Mouse (Mus musculus): ENCODE data around the gene Hoxc6. TPM values are rescaled to one million over a fixed set of nuclear protein-coding genes. Genes with fewer than 3 reads are reported as not detected.

The Hoxc6 gene
- total RNA-seq, 2 experiments from 2014 or later = 0.25 TPM; not detected in 1

Small RNA genes within 50 kb of the gene (microRNA-seq; reads per million reads assigned to microRNA genes)
- gene Mir196a-2 (ENCODE audit: borderline number of aligned reads in 2 of 2) = 0 to 0.67 reads per million in 2 experiments
- 2.2 to 9.4 reads per million in 2 experiments for gene Mir615 (ENCODE audit: borderline number of aligned reads in 2 of 2)

Other genes starting within 250 kb of the Hoxc6 start
- gene Hoxc13, start 77.2 kb upstream of the Hoxc6 start, total RNA-seq (2021) = not detected
- gene Hoxc12, start 61.5 kb upstream of the Hoxc6 start, total RNA-seq (2021) = not detected
- gene Hoxc11, start 43.8 kb upstream of the Hoxc6 start, total RNA-seq (2021) = not detected
- not detected for gene Hoxc10, start 31.5 kb upstream of the Hoxc6 start, total RNA-seq (2021)
- gene Hoxc5, start 30.8 kb upstream of the Hoxc6 start, total RNA-seq (2021) = not detected
- not detected for gene Hoxc9, start 21.8 kb upstream of the Hoxc6 start, total RNA-seq (2021)
- gene Hoxc8, start 7.7 kb upstream of the Hoxc6 start, total RNA-seq (2021) = not detected
- gene Hoxc4, start 20.7 kb downstream of the Hoxc6 start, total RNA-seq (2021) = not detected
- gene Smug1, start 168.8 kb downstream of the Hoxc6 start, total RNA-seq (2021) = 10 to 100 TPM; 13.2 to 15.7 TPM
- gene Cbx5, start 241.6 kb downstream of the Hoxc6 start, total RNA-seq (2021) = 10 to 100 TPM; 54.2 to 58.7 TPM
- 100 to 1,000 TPM; 140 to 154 TPM for gene Hnrnpa1, start 242.2 kb downstream of the Hoxc6 start, total RNA-seq (2021)

Measured in heart, postnatal 36 days (tissue).